Mouse (Mus musculus): ENCODE results near the gene Hist1h2ae. TPM values are rescaled to one million over a fixed set of nuclear protein-coding genes. Genes with fewer than 3 reads are reported as not detected.
"Not testable (repeated sequence)": the region's sequence is repeated elsewhere in the genome, so short reads cannot be mapped to it uniquely, and the experiment has no call there.

Gene Hist1h2ae
- total RNA-seq, 2 experiments from 2014 or later, result 5.7 to 359 TPM

- peak; percentile 79 for ATAC-seq (replicated peaks; ENCODE audit: low FRiP score, low TSS enrichment, poor library complexity, severe bottlenecking)
Observed at GRCm38 (mm10) chr13:23543965-23544786, 26.8 kb downstream of the Hist1h2ae start, which contains the start of gene Hist1h3f. TSS of gene Hist1h3f (plus strand) at chr13:23544052.

DNA sequence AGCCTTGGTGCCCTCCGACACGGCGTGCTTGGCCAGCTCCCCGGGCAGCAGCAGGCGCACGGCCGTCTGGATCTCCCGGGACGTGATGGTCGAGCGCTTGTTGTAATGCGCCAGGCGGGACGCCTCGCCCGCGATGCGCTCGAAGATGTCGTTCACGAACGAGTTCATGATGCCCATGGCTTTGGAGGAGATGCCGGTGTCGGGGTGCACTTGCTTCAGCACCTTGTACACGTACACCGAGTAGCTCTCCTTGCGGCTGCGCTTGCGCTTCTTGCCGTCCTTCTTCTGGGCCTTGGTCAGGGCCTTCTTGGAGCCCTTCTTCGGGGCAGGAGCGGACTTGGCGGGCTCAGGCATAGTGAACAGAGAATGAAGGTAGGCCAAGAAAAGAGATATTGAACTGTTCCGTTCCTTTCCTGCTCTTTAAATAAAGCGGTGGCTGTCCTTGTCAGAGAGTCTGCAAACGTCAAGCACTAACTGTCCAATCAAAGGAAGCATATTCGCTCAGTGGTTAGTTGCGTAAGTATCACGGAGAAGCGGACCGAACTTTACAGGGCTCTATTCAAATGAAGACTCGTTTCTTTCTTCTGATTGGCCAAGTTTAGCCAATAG lies 27.9 kb downstream of the Hist1h2ae start, which contains the start of gene Hist1h2bh:
Gene Hist1h2bh, minus strand, starts transcription at position 394 of the 609 bp plus-strand sequence.
- peak; percentile 89 for ATAC-seq (replicated peaks; ENCODE audit: low FRiP score, low TSS enrichment, poor library complexity, severe bottlenecking)

GRCm38 (mm10) chr13:23542225-23542980 lies 28.6 kb downstream of the Hist1h2ae start:
- ATAC-seq (replicated peaks; ENCODE audit: low FRiP score, low TSS enrichment, poor library complexity, severe bottlenecking), result not testable (repeated sequence)

GRCm38 (mm10) chr13:23541497-23541896 lies 29.5 kb downstream of the Hist1h2ae start:
- ATAC-seq (replicated peaks; ENCODE audit: low FRiP score, low TSS enrichment, poor library complexity, severe bottlenecking), result no peak

GRCm38 (mm10) chr13:23539821-23540220 lies 31.2 kb downstream of the Hist1h2ae start:
- not testable (repeated sequence) for ATAC-seq (replicated peaks; ENCODE audit: low FRiP score, low TSS enrichment, poor library complexity, severe bottlenecking)

DNA sequence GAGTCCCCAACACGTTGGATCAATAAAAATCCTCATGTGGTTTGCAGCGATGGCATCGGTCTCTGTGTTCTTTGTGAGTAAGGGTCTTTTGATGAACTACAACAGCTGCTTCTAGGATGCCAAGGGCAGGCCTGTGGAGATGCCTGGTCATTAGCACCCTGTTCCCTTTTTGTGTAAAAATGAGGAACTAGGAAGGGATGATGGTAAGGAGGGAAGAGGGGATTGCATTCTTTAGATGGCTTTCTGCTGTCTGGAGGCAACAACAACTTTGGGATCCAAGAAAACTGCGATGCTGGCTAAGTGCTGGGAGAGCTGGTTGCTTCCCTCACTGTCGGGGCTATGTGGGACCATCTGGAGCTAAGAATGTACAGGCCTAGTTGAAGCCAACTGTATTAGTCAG lies 32.8 kb downstream of the Hist1h2ae start:
- ATAC-seq (replicated peaks; ENCODE audit: low FRiP score, low TSS enrichment, poor library complexity, severe bottlenecking), result no peak

GRCm38 (mm10) chr13:23537006-23537710 lies 33.9 kb downstream of the Hist1h2ae start:
- no peak for ATAC-seq (replicated peaks; ENCODE audit: low FRiP score, low TSS enrichment, poor library complexity, severe bottlenecking)

DNA sequence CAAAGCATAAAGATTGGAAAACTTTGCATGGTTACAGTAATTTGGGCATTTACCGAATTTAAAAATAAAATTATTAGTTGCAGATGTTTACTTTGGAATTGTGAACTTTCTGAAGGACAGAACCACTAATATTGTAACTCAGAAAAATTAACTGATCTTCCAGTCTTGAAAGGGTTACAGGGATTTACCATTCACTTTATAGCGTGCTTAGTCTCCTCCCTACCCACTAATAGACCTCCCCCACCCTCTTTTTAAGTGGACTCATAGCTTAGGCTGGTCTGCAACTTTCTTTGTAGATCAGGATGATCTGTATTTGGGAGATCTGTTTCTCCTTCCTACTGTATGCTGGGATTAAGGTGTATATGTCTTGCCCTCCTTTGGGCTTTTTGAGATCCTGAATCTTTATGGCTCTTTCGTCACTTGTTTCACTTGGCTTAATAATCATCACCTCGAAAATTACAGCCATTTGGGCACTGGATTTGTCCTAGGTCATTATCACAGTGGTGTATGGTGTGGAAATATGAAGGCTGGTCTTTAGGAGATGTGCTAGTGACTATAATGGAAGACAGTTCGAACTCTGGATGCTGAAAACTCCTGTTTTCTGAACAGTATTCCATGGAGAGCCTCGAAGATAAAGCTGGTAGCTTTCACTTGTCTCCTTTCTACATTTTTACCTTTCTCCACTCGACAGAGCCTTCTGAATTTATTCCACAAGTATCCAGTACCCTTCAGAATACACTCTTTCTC lies 34.8 kb downstream of the Hist1h2ae start:
- no peak for ATAC-seq (replicated peaks; ENCODE audit: low FRiP score, low TSS enrichment, poor library complexity, severe bottlenecking)

GRCm38 (mm10) chr13:23535137-23536075 lies 35.6 kb downstream of the Hist1h2ae start, which contains the start of gene Hist1h3g:
TSS of gene Hist1h3g (plus strand) at chr13:23535422.
- peak; percentile 74 for ATAC-seq (replicated peaks; ENCODE audit: low FRiP score, low TSS enrichment, poor library complexity, severe bottlenecking)

- peak; percentile 9; the same call in 1 of the 2 replicates for ATAC-seq (replicated peaks; ENCODE audit: low FRiP score, low TSS enrichment, poor library complexity, severe bottlenecking)
Observed at GRCm38 (mm10) chr13:23534368-23535131, 36.5 kb downstream of the Hist1h2ae start.

DNA sequence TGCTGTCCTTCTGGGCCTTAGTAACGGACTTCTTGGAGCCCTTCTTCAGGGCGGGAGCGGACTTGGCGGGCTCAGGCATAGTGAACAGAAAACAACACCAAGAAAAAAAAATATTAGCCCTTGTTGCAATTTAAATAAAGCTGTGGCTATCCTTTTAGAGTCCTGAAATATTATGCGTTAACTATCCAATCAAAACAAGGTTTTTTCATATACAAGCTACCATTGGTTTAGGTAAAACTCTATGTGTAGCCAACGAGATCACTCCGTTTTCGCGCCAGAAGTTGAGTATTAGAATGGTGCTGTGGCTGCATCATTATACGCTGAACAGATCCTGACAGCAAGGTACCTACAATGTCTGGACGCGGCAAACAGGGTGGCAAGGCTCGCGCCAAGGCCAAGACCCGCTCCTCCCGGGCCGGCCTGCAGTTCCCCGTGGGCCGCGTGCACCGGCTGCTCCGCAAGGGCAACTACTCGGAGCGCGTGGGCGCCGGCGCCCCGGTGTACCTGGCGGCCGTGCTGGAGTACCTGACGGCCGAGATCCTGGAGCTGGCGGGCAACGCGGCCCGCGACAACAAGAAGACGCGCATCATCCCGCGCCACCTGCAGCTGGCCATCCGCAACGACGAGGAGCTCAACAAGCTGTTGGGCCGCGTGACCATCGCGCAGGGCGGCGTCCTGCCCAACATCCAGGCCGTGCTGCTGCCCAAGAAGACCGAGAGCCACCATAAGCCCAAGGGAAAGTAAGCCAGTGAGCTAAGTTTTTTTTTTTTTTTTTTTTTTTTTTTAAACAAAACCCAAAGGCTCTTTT lies 37.3 kb downstream of the Hist1h2ae start, which contains the start of gene Hist1h2af:
Gene Hist1h2af, plus strand, starts transcription at position 347 of the 808 bp plus-strand sequence.
- peak; percentile 39 for ATAC-seq (replicated peaks; ENCODE audit: low FRiP score, low TSS enrichment, poor library complexity, severe bottlenecking)

- ATAC-seq (replicated peaks; ENCODE audit: low FRiP score, low TSS enrichment, poor library complexity, severe bottlenecking), result no peak
Observed at GRCm38 (mm10) chr13:23532262-23533075, 38.6 kb downstream of the Hist1h2ae start.

DNA sequence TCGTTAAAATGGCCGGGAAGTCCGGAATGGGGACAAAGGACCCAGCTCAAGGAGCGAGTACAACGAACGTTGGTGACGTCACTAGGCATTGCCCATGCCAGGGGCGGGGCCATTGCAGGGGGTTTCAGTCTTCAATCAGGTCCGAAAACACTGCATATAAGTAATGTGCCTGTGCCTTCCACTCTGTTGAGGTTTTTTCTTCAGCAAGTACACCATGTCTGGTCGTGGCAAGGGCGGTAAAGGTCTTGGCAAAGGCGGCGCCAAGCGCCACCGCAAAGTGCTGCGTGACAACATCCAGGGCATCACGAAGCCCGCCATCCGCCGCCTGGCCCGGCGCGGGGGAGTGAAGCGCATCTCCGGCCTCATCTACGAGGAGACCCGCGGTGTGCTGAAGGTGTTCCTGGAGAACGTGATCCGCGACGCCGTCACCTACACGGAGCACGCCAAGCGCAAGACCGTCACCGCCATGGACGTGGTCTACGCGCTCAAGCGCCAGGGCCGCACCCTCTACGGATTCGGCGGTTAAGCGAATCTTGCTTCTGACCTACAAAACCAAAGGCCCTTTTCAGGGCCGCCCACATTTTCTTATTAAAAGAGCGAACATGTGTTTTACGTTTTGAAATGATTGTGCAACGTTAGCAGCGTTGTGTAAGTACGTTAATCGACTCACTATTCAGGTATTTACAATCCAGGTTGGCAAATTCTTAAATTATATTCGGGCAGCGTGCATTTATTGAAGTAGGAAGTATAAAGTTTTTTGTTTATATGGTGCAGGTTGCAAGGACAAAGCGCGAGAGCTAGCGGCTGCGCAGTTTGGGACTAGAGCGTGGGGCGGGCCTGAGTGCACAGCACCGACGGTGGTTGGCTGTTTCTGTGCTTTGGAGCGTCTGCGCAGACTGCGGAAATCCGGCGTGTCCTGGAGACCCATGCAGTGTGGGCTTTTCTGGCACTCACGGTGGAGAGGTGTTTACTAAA lies 39.8 kb downstream of the Hist1h2ae start, which contains the start of gene Hist1h4h:
Gene Hist1h4h, plus strand, starts transcription at position 150 of the 975 bp plus-strand sequence.
- peak; percentile 61 for ATAC-seq (replicated peaks; ENCODE audit: low FRiP score, low TSS enrichment, poor library complexity, severe bottlenecking)

All from megakaryocyte-erythroid progenitor cell, adult 5-6 weeks (primary cell).